Mouse (Mus musculus): ENCODE data around the gene Alg12. TPM values are rescaled to one million over a fixed set of nuclear protein-coding genes. Genes with fewer than 3 reads are reported as not detected.

The Alg12 gene
- polyA plus RNA-seq, 1 experiment from 2014 or later = 11.8 TPM

DNA sequence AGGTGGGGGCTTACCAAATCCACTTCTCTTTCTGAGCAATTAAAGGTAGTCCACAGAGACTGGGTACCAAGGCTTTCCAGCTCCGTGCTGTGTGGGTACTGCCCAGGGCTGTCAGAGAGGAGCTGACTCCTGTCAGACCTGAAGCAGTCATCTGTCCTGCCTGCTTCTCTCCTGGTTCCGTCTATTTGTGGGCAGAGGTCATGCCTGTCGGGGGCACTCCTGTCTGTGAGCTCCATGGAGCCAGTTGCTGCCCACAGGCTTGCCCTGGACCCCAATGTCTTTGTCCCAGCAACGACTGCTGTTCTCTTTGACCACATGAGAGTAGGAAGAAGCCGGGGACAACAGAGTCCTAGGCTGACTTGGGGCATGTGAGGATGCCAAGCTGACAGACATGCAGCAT lies 37.5 kb upstream of the Alg12 start:
- DNase-seq (ENCODE audit: low spot score) (no peak), ATAC-seq (ENCODE audit: low read depth) (no peak)
- Histone ChIP-seq H3K4me1 (ENCODE audit: control insufficient read depth, insufficient read depth, low read length) (peaks cover 15% of the 10 kb centered on the region), H3K9ac (ENCODE audit: low read depth, low read length) (no peak overlapping the region), H3K4me3 (ENCODE audit: low read depth, low read length) (no peak overlapping the region), H3K27me3 (replicated peaks; ENCODE audit: control insufficient read depth, insufficient read depth, low read length) (no peaks in the 10 kb centered on the region), H3K9me3 (ENCODE audit: control insufficient read depth, low read length) (no peaks in the 10 kb centered on the region), H3K4me2 (ENCODE audit: low read depth, low read length) (no peak overlapping the region), H3K27ac (replicated peaks; ENCODE audit: low read depth, low read length) (no peak overlapping the region), H3K36me3 (ENCODE audit: control insufficient read depth, insufficient read depth, low read length) (no peaks in the 10 kb centered on the region)
- WGBS = 81% methylated on average over 5 of the region's 5 CpGs

- H3K27me3 ChIP-seq (replicated peaks; ENCODE audit: control insufficient read depth, insufficient read depth, low read length) = no peaks in the 10 kb centered on the region
- H3K9me3 ChIP-seq (ENCODE audit: control insufficient read depth, low read length) = no peaks in the 10 kb centered on the region
- H3K4me1 ChIP-seq (ENCODE audit: control insufficient read depth, insufficient read depth, low read length) = peaks cover 20% of the 10 kb centered on the region
- no peak overlapping the region for H3K4me2 ChIP-seq (ENCODE audit: low read depth, low read length)
- H3K9ac ChIP-seq (ENCODE audit: low read depth, low read length) = no peak overlapping the region
- no peak overlapping the region for H3K27ac ChIP-seq (replicated peaks; ENCODE audit: low read depth, low read length)
- ATAC-seq (ENCODE audit: low read depth) (no peak), DNase-seq (ENCODE audit: low spot score) (no peak)
- no peak overlapping the region for H3K4me3 ChIP-seq (ENCODE audit: low read depth, low read length)
- 63% methylated on average over 6 of the region's 6 CpGs for WGBS
- H3K36me3 ChIP-seq (ENCODE audit: control insufficient read depth, insufficient read depth, low read length) = no peaks in the 10 kb centered on the region
Measured at GRCm38 (mm10) chr15:88855896-88856417, 36.8 kb upstream of the Alg12 start.

DNA sequence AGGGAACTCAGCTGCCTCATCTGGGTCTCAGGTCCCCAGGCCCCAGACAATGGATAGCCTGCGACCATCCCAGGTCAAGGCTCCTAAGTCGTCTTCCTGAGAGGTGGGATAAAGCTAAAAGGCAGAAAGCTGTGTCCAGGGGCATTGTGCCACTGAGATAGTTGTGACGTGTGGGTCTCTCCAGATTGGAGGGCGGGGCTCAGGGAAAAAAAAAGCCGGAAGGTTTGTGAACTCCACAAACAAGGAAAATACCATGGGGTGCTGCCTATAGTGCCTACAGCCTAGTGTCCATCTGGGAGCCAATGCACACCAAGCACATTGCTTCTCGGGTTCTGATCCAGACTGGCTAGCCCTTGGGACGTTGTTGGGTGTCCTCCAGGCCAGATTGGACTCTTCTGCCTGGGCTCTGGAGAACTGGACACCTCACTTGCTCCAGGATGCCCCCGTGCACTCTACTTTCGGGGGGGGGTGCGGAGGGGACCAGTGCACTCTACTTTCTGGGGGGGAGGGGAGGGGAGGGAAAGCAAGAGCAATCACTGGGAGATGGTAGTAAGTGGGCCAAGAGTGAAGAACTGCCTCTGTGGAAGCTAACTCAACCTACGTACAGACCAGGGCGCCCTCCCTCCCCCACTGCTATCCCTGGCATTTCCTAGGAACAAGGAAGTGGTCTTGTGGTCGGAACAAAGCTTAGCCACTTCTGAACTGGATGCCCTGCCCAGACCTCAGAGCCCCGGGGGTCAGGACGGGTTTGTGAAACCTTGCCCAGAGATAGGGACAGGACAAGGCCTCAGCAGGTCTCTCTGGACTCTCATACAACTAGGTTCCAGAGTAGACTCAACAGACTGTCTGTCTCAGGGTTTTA lies 36.1 kb upstream of the Alg12 start:
- DNase-seq (ENCODE audit: low spot score) (no peak), ATAC-seq (ENCODE audit: low read depth) (no peak)
- Histone ChIP-seq H3K4me1 (ENCODE audit: control insufficient read depth, insufficient read depth, low read length) (peaks cover 27% of the 10 kb centered on the region), H3K9me3 (ENCODE audit: control insufficient read depth, low read length) (no peaks in the 10 kb centered on the region), H3K27ac (replicated peaks; ENCODE audit: low read depth, low read length) (no peak overlapping the region), H3K4me2 (ENCODE audit: low read depth, low read length) (no peak overlapping the region), H3K36me3 (ENCODE audit: control insufficient read depth, insufficient read depth, low read length) (no peaks in the 10 kb centered on the region), H3K4me3 (ENCODE audit: low read depth, low read length) (no peak overlapping the region), H3K9ac (ENCODE audit: low read depth, low read length) (0 out of 2 replicates have a peak overlapping the region, but pooled peaks have one; percentile 40), H3K27me3 (replicated peaks; ENCODE audit: control insufficient read depth, insufficient read depth, low read length) (no peaks in the 10 kb centered on the region)
- WGBS = 67% methylated on average over 13 of the region's 15 CpGs

GRCm38 (mm10) chr15:88854119-88854968 lies 35.2 kb upstream of the Alg12 start:
- Histone ChIP-seq H3K9me3 (ENCODE audit: control insufficient read depth, low read length) (no peaks in the 10 kb centered on the region), H3K27me3 (replicated peaks; ENCODE audit: control insufficient read depth, insufficient read depth, low read length) (no peaks in the 10 kb centered on the region), H3K36me3 (ENCODE audit: control insufficient read depth, insufficient read depth, low read length) (no peaks in the 10 kb centered on the region), H3K4me3 (ENCODE audit: low read depth, low read length) (no peak overlapping the region), H3K4me2 (ENCODE audit: low read depth, low read length) (no peak overlapping the region), H3K27ac (replicated peaks; ENCODE audit: low read depth, low read length) (no peak overlapping the region), H3K4me1 (ENCODE audit: control insufficient read depth, insufficient read depth, low read length) (peaks cover 29% of the 10 kb centered on the region), H3K9ac (ENCODE audit: low read depth, low read length) (0 out of 2 replicates have a peak overlapping the region, but pooled peaks have one; percentile 40)
- ATAC-seq (ENCODE audit: low read depth) (peak; percentile 9; the same call in 1 of the 2 replicates), DNase-seq (ENCODE audit: low spot score) (no peak)
- 30% methylated on average over 6 of the region's 6 CpGs for WGBS

- no peak for ATAC-seq (ENCODE audit: low read depth)
- no peak overlapping the region for H3K9ac ChIP-seq (ENCODE audit: low read depth, low read length)
- no peaks in the 10 kb centered on the region for H3K27me3 ChIP-seq (replicated peaks; ENCODE audit: control insufficient read depth, insufficient read depth, low read length)
- no peak for DNase-seq (ENCODE audit: low spot score)
- H3K27ac ChIP-seq (replicated peaks; ENCODE audit: low read depth, low read length) = no peak overlapping the region
- 89% methylated on average over 9 of the region's 9 CpGs for WGBS
- H3K4me2 ChIP-seq (ENCODE audit: low read depth, low read length) = no peak overlapping the region
- no peaks in the 10 kb centered on the region for H3K9me3 ChIP-seq (ENCODE audit: control insufficient read depth, low read length)
- H3K36me3 ChIP-seq (ENCODE audit: control insufficient read depth, insufficient read depth, low read length) = no peaks in the 10 kb centered on the region
- peaks cover 29% of the 10 kb centered on the region for H3K4me1 ChIP-seq (ENCODE audit: control insufficient read depth, insufficient read depth, low read length)
- H3K4me3 ChIP-seq (ENCODE audit: low read depth, low read length) = no peak overlapping the region
Measured at GRCm38 (mm10) chr15:88853106-88853505, 34.0 kb upstream of the Alg12 start.

DNA sequence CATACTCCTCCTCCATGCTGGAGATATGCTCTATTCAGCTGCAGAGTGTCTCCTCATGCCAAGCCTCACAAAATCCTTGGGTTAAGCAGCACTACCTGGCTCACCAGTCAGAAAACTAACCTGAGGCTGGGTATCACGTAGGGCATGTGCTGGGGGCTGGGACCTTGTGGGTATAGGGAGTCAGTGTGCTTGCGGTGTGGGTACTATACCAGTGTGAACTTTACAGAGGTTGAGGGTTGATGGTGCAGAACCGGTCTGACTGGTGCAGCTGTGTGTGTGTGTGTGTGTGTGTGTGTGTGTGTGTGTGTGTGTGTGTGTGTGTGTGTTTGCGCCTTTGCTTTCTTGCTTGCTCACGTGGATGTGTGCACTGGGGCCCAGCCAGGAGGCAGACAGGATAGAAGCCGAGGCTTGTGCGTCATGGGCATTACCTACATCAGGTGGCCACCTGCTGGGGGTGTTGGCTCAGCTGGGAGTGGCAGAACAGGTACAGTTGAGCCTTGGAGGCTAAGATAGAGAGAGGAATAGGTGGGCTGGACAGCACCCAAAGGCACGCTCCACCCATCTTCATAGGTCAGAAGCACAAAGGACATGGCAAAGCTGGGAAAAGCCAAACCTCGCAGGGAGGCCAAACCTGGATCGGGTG lies 32.5 kb upstream of the Alg12 start:
- Histone ChIP-seq H3K9me3 (ENCODE audit: control insufficient read depth, low read length) (no peaks in the 10 kb centered on the region), H3K36me3 (ENCODE audit: control insufficient read depth, insufficient read depth, low read length) (no peaks in the 10 kb centered on the region), H3K27me3 (replicated peaks; ENCODE audit: control insufficient read depth, insufficient read depth, low read length) (no peaks in the 10 kb centered on the region), H3K4me3 (ENCODE audit: low read depth, low read length) (no peak overlapping the region), H3K27ac (replicated peaks; ENCODE audit: low read depth, low read length) (no peak overlapping the region), H3K9ac (ENCODE audit: low read depth, low read length) (no peak overlapping the region), H3K4me1 (ENCODE audit: control insufficient read depth, insufficient read depth, low read length) (peaks cover 29% of the 10 kb centered on the region), H3K4me2 (ENCODE audit: low read depth, low read length) (no peak overlapping the region)
- ATAC-seq (ENCODE audit: low read depth) = peak; percentile 86
- DNase-seq (ENCODE audit: low spot score) = peak; percentile 75
- 72% methylated on average over 9 of the region's 10 CpGs for WGBS

DNA sequence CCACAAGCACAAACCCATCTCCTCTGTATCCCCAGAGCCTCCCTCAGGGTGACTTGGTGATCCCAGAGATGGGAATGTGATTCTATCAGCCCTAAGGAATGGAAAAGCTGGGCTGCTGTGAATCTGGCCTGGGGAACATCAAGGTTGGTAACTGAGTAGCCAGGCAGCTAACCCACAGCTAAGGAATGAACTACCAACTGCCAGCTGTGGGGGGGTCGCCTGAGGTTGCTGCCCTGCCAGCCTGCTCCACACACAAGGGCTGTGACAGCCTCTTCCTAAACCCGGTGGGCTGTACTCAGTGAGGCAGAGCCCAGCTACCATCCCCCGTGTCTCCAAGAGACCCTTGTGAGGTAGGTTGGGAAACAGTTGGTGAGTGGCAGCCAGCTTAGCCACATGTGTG lies 32.0 kb upstream of the Alg12 start:
- H3K27ac ChIP-seq (replicated peaks; ENCODE audit: low read depth, low read length) = no peak overlapping the region
- ATAC-seq (ENCODE audit: low read depth) = peak; percentile 23
- H3K9ac ChIP-seq (ENCODE audit: low read depth, low read length) = no peak overlapping the region

DNA sequence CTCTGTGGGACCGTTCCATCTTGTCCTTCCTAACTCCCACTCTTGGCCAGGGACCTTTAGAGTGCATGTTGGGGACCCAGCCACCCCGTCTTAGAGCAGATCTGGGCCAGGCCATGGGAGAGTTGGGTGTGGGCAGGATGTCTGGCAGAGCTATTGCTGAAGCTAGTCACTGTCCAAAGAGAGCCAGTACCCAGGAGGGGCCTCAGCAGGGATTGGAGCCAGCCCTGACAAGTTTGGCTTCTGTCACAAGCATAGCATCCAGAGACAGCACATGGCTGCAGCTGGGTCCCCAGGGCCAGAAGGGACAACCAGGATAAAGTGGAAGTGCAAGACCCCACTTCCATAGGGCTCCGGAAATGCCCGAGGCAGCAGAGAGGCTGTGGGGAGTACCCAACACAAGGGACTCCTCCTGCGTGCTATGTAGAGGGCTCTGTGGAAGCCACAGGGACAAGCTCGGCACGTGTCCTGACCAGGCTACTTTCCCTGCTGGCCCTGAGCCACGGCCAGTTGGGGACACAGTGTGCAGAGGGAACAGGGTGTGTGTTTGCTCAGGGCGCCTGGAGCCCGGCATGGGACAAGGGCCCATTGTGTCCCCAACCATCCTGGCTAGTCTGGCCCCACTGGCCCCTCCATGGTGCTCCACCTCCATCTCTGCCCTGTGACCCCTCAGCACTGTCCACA lies 31.2 kb upstream of the Alg12 start:
- no peak overlapping the region for H3K27ac ChIP-seq (replicated peaks; ENCODE audit: low read depth, low read length)
- H3K9me3 ChIP-seq (ENCODE audit: control insufficient read depth, low read length) = no peaks in the 10 kb centered on the region
- H3K4me1 ChIP-seq (ENCODE audit: control insufficient read depth, insufficient read depth, low read length) = peaks cover 24% of the 10 kb centered on the region
- no peak for DNase-seq (ENCODE audit: low spot score)
- no peak overlapping the region for H3K4me3 ChIP-seq (ENCODE audit: low read depth, low read length)
- H3K27me3 ChIP-seq (replicated peaks; ENCODE audit: control insufficient read depth, insufficient read depth, low read length) = no peaks in the 10 kb centered on the region
- H3K9ac ChIP-seq (ENCODE audit: low read depth, low read length) = no peak overlapping the region
- no peak for ATAC-seq (ENCODE audit: low read depth)
- WGBS = 27% methylated on average over 7 of the region's 10 CpGs
- H3K4me2 ChIP-seq (ENCODE audit: low read depth, low read length) = no peak overlapping the region
- no peaks in the 10 kb centered on the region for H3K36me3 ChIP-seq (ENCODE audit: control insufficient read depth, insufficient read depth, low read length)

More for the DNA sequence above, 32.0 kb upstream of the Alg12 start:
- Histone ChIP-seq H3K27me3 (replicated peaks; ENCODE audit: control insufficient read depth, insufficient read depth, low read length) (no peaks in the 10 kb centered on the region), H3K4me1 (ENCODE audit: control insufficient read depth, insufficient read depth, low read length) (peaks cover 29% of the 10 kb centered on the region), H3K36me3 (ENCODE audit: control insufficient read depth, insufficient read depth, low read length) (no peaks in the 10 kb centered on the region), H3K4me3 (ENCODE audit: low read depth, low read length) (no peak overlapping the region), H3K4me2 (ENCODE audit: low read depth, low read length) (no peak overlapping the region), H3K9me3 (ENCODE audit: control insufficient read depth, low read length) (no peaks in the 10 kb centered on the region)
- no peak for DNase-seq (ENCODE audit: low spot score)
- 22% methylated on average over 3 of the region's 3 CpGs for WGBS

Measured in embryonic facial prominence, embryonic 14.5 days (tissue).